Mouse (Mus musculus): ENCODE results near the gene Lhx3. TPM values are rescaled to one million over a fixed set of nuclear protein-coding genes. Genes with fewer than 3 reads are reported as not detected.

Gene Lhx3
- polyA plus RNA-seq, 3 experiments from 2014 or later = not detected

DNA sequence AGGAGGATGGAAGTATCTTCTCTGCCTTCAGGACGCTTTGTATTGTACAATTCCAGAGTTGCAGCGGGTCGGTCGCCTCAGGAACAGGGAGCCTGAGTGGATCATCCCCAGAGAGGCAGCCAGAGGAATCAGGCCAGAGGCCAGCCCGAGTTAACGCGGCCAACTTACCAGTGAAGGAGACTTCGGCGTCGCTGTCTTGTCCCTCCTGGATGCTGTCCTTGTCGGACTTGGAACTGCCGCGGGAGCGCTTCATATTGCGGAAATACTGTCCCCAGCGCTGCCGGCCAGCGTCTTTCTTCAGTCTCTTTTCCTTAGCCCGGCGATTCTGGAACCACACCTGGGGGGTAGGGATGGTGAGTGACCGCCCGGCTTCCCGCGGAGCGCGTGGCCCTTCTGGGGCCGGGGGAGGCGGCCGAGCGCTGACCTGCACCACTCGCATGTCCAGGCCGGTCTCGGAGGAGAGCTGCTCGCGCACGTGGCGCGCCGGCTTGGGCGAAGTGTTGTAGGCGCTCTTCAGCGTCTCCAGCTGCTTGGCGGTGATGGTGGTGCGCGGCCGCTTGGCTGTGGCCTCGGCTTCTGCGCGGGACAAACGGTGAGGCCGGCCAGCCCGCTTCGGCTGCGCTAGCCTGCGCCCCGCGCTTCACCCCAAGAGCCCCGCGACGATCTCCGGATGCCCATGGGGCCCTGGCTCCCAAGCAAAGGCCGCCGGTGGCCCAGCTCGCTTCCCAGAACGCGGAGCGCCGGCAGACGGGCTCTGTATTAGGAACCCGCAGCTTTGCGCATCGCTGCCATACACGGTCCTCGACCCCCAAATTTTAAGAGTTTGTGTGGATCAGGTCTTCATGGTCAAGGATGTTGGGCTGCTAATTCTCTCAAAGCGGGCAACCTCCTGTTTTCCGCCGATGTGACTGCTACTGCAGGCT is 5.9 kb downstream of the Lhx3 start:
- ATAC-seq = no peak

DNA sequence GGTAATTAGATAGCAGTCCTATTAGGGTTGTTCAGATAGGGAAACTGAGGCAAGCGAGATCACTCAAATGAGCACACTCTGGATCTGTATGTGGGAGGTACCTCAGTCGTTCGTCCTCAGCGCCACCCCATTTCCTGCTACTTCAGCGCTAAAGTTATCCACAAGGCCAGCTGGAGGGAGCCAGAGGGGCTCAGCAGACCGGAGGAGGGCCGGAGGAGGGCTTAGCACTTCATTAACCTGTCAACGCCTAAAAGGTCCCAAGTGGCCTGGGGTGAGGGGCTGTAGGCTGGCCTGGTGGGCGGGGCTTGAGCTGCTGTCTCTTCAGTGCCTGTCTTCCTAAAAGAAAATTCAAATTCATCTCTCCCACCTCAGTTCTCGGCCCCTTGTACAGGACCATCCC is 9.6 kb downstream of the Lhx3 start:
- no peak for ATAC-seq

DNA sequence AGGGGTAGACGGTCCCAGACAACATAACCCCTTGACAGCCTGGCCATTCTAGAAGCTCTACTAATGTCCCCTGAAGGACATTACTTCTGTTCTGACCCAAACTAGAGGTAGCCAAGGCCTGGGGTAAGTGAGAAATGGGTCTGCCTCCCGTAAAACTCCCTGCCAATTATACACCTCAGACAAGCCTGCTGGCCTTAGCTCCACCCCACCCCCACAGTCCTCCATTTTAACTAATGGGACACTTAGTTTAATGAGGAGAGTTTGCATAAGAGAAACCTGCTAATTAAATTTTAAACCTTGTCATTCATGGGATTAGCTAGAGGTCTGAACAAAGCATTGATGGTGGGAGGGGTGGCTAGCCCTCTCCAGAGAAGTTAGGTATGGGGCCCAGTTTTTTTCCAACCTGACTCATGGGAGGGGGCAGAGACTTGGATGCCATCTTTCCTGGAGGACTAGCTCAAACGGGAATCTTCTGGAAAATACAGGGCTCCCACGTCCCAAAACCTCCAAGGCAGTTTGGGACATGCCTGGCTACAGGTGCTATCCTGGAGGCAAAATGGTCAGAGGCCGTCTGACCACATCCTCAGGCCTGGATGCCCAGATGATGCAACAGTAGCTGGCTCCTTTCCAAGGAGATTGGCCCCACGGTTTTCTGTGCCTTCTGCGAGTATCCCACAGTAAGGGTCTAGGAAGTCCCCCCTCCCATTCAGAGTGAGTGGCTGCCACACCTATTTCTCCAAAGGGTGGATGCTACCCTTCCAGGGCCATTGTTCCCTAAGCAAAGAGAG is 13.3 kb downstream of the Lhx3 start:
- ATAC-seq = no peak

DNA sequence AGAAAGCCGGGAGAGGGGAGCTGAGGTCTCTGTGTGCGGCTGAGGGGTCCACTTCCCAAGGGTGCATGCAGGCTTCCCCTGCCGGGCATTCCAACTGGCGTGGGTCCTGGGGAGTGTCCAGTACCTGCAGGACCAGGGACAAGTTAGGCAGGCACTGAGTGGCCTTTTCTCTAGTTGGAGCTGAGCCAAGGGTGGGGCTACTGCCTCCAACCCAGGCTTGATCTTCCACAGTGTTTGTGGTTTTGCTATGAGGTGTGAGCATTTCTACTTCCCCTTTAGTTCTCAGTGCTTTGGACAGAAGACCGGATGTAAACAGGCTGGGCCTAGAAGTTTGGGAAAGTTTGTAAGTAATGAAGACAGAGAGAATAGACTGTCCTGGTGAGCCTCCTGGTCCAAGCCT is 19.6 kb downstream of the Lhx3 start:
- ATAC-seq = no peak

DNA sequence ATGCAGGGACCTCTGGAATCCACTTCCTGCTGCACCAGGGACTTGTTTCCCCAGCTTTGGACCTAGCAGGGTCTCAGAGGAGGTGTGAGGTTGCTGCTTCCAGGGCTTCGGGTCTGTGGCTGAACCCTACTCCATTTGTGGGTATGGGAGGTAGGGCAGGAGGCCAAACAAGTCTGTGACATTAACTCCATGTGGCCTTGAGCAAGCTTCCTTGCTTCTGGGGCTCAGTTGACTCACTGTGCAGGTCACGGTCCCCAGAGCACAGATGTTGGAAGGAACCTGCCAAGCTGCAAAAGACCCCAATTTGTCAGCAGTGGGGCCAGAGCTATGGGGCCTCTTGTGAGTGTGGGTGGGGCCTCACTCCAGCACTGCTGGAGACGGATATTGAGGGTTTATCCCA is 23.7 kb downstream of the Lhx3 start:
- no peak for ATAC-seq

DNA sequence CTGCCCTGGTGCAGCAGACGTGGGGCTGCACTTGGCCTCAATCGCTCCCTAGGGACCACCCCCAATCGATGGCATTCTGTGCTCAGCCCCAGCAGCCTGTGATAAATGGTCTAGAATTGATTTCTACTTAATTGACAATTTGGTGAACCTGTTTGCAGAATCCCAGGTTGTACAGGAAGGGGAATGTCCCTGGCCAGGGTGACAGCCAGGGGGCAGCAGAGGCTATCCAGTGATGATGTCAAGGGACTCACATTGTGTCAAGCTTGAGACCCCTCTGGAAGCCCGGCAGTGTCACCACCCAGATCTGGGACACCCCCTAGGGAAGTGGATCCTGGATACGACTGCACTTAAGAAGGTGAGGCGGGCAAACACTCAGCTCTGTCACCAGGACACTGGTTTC is 25.4 kb downstream of the Lhx3 start:
- no peak for ATAC-seq

DNA sequence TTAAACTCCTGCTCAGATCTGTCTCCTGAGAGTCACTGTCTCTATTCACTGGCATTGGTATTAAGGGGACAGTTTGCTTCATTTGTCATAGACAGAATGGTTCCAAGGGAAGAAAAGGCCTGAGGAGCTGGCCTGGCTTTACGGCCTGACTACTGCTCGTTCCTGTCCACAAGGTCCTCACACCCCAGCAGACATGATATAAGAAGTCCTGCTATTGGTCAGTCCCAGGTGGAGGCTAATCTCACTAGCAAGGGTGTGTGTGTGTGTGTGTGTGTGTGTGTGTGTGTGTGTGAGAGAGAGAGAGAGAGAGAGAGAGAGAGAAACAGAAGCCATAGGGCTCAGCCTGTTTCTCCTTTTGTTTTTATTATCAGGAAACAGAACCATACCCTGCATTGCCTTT is 30.9 kb downstream of the Lhx3 start:
- ATAC-seq = no peak

DNA sequence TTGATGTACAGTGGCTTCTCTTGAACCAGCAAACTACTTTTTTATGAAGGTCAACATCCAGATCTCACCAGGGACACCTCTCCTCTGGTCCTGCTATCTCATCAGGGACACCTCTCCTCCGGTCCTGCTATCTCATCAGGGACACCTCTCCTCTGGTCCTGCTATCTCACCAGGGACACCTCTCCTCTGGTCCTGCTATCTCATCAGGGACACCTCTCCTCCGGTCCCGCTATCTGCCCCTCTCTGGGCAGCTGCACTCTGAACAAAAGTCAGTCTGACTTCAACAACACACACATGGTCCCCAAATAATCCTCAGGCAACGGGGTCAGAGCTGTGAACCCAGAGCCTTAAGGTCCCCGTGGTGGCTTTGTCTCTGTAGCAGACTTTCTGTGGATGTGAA is 31.4 kb downstream of the Lhx3 start:
- no peak for ATAC-seq

DNA sequence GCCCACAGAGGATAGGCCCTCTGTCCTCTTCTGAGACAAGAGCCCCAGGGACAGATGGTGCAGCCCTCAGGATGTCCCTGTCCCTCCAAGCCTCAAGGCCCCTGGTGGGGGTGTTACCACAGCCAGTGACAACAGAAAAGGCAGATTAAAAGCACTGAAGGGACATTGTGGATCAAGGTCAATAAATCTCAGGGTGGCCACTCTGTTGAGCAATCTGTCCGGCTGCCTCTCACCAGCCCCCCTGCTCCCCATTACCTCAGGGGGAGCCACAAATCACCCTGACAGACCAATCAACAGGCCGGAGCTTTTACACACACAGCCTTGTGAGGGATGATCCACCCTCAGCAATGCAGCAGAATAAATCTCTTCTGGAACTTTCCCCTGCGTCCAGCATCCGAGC is 32.9 kb downstream of the Lhx3 start:
- no peak for ATAC-seq

DNA sequence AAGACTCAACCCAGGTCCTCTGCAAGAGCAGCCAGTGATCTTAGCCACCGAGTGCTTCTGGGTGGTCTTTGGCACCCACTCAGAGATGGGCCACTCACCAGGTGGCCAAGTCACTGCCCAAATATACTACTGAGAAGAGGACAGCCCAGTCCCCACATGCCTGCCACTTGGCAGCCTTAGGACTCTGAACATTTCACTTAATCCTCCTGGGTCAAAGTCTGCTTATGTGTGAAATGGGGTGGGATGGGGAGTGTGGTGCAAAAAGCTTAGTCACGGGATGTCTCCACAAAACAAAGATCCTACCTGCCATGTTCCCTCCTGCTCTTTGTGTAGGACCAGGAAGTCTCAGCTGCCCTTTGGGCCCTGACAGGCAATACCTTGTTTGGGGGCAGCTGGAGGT is 35.9 kb downstream of the Lhx3 start:
- no peak for ATAC-seq

DNA sequence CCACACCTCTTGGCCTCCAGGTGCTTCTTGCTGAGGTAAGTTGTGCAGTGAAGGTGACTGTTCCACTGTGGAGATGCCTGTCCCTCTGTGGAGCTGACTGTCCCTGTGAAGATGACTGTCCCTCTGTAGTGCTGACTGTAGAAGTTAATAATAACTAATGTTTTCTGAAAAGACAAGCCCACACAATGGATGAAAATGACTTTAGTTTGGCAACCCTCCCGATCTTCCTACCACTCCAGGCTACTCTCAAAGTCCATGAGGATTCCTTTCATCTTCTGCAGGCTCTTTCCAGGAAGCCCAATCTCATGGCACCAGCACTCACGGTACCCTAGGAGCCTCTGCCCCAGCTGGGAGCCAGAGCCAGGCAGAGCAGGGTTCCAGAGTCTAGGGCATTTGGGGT is 37.7 kb downstream of the Lhx3 start:
- ATAC-seq = no peak

DNA sequence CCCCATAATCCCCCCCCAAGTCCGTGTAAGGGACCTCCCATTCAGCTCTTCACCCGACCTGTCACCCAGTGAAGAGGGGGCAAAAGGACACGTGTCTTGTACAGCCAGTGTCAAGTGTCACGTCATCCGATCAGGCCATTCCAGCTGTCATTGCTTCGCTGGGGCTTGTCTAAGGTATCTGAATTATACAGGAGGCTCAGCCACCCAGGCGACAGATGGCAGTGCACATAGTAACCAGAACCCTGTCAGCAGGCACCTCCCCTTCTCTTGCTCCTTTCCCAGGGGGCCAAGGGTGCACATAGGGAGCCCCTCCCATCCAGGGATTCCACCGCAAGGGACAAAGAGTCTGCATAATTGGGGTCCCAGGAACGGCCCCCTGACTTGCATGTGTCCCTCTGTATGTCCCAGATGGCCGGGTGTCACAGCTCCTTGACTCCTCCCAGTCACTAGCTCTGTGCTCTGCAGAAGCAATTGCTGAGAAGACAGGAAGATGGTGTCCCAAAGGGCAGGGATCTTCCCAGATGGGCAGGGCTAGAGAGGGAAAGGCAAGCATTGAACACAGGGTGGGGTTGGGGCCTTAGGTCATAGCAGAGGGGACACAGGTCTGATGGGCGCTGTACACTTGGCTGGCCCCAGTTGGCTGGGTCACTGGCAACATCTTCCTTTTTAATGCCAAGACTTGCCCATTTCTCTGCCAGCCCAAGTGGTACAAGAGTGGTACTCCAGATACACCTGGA is 39.1 kb downstream of the Lhx3 start:
- ATAC-seq = no peak

DNA sequence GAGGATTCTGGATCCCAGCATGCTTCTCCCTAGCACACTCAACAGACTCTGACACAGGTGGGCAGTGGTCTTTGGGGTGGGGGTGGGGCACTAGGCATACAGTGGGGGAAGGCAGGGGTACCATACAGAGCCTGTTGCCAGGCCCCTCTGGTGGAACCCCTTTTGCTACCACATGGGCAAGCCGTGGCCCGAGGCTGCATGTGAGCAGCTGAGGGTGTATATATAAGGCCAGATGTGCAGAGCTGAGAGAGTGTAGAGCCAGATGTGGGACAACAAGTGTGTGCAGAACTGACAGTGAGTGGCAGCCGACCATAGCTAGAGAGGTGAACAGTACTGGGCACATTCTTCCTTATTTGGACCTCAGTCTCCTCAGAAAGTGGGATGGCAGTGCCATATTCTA is 41.2 kb downstream of the Lhx3 start:
- ATAC-seq = no peak

DNA sequence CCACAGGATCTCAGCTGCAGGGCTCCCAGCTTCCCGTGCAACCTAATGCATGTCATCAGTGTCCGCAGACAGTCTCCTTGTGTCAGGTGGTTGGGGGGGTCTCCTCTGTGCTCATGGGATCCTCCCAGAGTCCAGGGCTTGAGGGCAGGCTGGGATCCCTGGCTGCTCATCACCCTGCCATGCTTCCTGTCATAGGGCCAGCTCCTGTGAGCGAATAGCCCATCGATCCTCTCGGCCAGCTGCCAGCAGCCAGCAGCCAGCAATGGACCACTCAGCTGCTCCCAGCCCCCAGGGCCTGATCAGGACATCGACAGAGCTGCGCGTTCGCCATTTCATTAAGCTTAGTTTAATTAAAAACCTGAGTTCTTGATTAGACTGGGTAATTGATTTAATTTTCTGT is 50.0 kb downstream of the Lhx3 start:
- no peak for ATAC-seq

DNA sequence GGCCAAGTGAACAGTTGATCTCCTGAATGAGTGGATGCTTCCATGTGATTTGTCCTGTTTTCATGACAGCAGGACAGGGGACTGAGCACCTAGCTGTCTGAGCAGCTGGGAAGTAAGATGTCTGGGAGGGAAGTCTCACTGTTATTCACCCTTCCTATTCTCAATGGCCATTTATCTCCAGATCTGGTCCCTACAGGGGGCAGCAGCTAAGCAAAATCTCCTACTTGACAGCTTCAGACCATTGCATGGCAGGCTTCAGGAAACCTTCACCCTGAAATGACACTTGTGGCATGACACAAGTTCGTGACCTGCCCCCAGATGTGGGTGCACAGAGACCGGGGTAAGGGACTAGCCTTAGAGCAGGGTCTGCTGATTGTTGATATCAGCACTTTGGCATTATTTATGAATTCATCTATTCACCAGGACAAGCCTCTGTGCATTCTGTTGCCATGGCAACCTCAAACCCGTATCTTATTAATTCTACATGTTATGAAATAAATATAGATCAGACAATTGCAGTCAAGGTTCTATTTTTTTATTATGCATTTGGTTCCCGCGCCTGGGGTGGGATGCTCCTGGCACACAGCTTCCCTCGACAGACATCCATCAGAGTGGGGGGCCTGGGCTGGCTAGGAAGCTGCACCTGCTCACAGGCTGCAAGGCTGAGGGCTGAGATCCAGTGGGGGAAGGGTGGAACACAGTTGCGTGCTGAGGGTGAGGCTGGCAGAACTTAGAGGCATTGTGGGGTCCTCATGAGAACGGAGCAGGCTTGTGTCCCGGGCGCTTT is 51.7 kb downstream of the Lhx3 start:
- ATAC-seq = no peak

DNA sequence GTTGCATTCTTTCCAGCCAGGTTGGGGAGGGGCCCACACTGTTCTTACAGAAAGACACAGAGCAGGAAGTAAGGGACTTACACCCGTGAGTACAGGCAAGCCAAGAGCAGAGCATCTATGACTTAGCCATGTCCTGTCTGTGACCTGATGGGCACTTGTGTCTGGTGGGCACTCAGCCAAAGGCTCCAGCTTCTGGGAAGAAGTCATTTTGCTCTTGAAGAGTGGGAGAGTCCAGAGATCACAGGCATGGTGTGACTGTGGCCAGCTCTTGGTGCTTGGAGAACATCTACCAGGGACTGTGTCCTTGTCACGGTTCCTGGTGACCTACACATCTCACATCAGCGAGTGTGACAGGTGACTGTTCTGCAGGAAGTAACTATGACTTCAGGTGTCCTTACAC is 52.4 kb downstream of the Lhx3 start:
- no peak for ATAC-seq

DNA sequence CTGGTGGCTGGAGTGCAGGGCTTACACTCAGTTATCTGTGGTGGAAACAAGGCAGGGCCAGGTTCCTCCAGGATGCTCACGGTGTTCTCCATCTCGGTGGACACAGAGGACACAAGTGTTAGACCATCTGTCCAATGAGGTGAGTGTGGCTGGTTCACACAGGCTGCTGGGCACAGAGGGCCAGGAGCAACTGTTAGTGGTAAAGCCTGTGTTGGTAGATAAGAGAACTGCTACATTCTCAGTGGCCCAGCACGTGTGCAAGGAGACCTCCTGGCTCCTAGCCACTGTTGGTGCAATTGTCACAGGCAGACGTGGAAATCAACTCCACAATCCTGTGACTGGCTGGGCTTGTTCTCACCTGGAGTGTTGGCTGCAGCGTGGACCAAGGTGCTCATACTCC is 53.5 kb downstream of the Lhx3 start:
- no peak for ATAC-seq

DNA sequence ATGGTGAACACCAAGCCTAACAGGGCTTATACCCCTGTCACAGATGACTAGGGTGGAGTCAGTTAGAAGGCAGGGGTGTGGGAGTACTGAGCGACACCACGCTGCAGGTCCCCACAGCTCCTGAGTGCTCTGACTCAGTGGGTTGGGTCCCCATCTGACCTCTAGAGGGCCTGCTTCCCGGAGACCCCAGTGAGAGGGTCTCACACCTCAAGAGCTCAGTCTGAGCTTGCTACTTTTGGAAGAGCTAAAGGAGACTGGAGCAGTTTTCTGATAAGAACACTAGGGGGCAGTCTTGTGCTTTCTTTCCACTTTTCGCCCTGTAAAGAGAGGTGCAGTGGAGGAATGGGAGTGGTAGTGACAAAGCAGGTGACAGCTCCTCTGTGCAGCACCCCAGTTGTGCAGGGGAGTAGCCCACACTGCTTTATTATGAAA is 54.2 kb downstream of the Lhx3 start:
- no peak for ATAC-seq

DNA sequence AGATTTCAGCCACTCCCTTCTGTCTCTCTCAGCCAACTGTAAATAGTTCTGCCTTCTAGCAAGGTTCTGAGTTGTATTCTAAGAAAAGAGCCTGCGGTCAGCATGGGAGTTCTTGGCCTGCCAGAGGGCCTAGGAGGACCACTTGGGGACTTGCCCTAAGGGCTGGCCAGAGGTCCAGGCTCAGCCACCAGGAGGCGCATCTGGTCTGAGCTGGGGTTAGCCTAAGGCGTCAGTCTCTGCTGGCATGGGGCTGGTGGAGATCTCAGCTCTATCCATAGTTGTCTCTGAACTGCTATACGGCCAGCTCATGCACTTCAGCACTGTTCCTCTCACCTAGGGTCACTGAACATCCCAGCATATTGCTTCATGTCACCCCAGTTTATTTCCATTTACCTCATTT is 54.8 kb downstream of the Lhx3 start:
- no peak for ATAC-seq
